Mouse (Mus musculus): ENCODE data around the gene Erich2. TPM values are rescaled to one million over a fixed set of nuclear protein-coding genes. Genes with fewer than 3 reads are reported as not detected.

Gene Erich2
- polyA plus RNA-seq, 1 experiment from 2014 or later = 0.36 TPM

DNA sequence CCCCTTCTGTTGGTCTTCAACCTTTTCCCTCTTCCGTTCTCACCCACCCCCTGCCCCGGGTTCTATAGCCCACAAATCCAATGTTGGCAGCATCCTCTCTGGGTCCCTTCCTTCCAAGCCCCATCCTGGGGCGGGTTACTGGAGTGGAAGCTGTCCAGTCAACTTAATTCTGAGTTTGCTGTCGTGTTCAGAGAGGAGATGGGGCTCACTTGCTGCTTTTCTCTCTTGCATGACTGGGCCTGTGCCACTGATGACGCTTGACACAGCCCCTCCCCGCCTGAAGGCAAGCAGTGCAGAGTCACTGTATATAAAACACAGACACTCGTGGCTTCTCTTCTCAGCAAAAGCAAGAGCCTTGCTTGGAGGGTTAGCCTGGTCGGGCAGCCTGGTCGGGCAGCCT, 63.6 kb downstream of the Erich2 start:
- Histone ChIP-seq H3K9ac (no peak overlapping the region), H3K9me3 (replicated peaks) (no peaks in the 10 kb centered on the region), H3K4me3 (no peak overlapping the region), H3K27ac (ENCODE audit: poor library complexity, severe bottlenecking) (no peak overlapping the region), H3K36me3 (no peaks in the 10 kb centered on the region), H3K27me3 (replicated peaks) (peaks cover 66% of the 10 kb centered on the region), H3K4me1 (replicated peaks) (peaks cover 19% of the 10 kb centered on the region), H3K4me2 (no peak overlapping the region)
- no peak for ATAC-seq (ENCODE audit: insufficient number of reproducible peaks, low FRiP score)
- 51% methylated on average over 9 of the region's 9 CpGs for WGBS

DNA sequence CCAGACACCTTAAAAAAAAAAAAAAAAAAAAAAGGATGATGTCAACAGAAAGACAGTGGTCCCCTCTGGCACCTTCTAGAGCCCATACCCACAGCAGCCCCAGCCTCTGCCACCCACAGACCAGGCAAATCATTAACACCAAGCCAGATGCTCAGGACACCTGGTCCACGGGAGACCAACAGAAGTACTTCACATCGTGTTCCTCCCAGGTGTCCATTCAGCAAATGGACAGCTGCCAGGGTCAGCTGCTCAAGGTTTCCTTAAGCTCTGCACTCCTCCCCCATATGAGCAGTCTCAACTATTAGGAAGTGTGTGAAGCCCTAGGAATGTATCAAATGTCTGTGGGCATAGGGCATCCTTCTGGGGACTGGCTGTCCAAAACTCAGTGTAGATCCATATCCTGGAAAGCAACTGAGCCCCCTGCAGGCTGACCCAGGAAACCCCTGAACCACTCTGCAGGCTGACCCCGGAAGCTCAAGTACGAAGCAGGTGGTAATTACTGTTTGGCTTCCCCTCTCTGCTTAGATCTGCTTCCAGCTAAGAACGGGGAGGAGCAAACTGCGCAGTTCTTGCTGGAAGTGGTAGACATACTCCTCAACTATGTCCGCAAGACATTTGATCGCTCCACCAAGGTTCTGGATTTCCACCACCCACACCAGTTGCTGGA, 65.1 kb downstream of the Erich2 start:
- Histone ChIP-seq H3K9ac (no peak overlapping the region), H3K36me3 (no peaks in the 10 kb centered on the region), H3K27me3 (replicated peaks) (peaks cover 58% of the 10 kb centered on the region), H3K4me1 (replicated peaks) (peaks cover 4% of the 10 kb centered on the region; the same call in 1 of the 2 replicates), H3K4me2 (no peak overlapping the region), H3K27ac (ENCODE audit: poor library complexity, severe bottlenecking) (no peak overlapping the region), H3K9me3 (replicated peaks) (no peaks in the 10 kb centered on the region), H3K4me3 (no peak overlapping the region)
- 68% methylated on average over 8 of the region's 8 CpGs for WGBS
- no peak for ATAC-seq (ENCODE audit: insufficient number of reproducible peaks, low FRiP score)

DNA sequence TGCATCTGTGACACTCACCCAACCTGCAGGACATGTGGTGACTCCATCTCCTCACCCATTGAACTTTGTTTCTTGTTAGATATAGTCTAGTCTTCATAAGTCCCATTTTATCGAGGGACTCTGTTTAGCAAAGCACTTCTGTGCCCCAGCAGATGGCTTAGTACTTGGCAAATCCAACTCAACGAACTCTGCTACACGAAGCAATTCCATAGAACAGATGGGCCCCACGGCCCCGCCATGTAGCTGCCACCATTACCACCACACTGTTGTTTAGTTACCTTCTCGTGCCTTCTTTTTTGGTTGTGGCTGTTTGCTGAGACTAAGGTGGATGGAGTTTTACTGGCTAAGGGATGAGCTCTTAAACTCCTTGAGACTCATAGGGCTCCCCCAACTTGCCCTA, 79.6 kb downstream of the Erich2 start:
- Histone ChIP-seq H3K36me3 (no peaks in the 10 kb centered on the region), H3K27me3 (replicated peaks) (no peaks in the 10 kb centered on the region), H3K4me2 (no peak overlapping the region), H3K9ac (no peak overlapping the region), H3K4me1 (replicated peaks) (no peaks in the 10 kb centered on the region), H3K27ac (ENCODE audit: poor library complexity, severe bottlenecking) (no peak overlapping the region), H3K9me3 (replicated peaks) (no peaks in the 10 kb centered on the region), H3K4me3 (no peak overlapping the region)
- WGBS = 83% methylated on average over 6 of the region's 6 CpGs
- ATAC-seq (ENCODE audit: insufficient number of reproducible peaks, low FRiP score) = no peak

Other genes starting within 250 kb of the Erich2 start
- gene Sp5, start 33.9 kb upstream of the Erich2 start, polyA plus RNA-seq (2016; fragmentation: Nextera tagmentation; extraction: Ambion mirVana) = 0.36 and 0.44 TPM in 2 replicates
- gene Gad1, start 44.3 kb downstream of the Erich2 start, polyA plus RNA-seq (2016; fragmentation: Nextera tagmentation; extraction: Ambion mirVana) = 0.22 and 0.33 TPM in 2 replicates
- gene Gorasp2, start 152.8 kb downstream of the Erich2 start, polyA plus RNA-seq (2016; fragmentation: Nextera tagmentation; extraction: Ambion mirVana) = 158 and 165 TPM in 2 replicates
- 3.4 and 4.0 TPM in 2 replicates for gene Gm26558, start 153.3 kb downstream of the Erich2 start, polyA plus RNA-seq (2016; fragmentation: Nextera tagmentation; extraction: Ambion mirVana)

Measured in heart, embryonic 12.5 days (tissue).